Mouse (Mus musculus) hindbrain, embryonic 15.5 days (tissue): ENCODE data around the gene Cyb5r2. TPM values are rescaled to one million over a fixed set of nuclear protein-coding genes. Genes with fewer than 3 reads are reported as not detected.

Experiments
- ATAC-seq: fragments of 200-750 bp; cut with Nextera tagmentation; 2 replicates; pipeline ENCODE4 v1.8.0; 2017; ENCODE audit warnings: low read depth, moderate number of reproducible peaks, moderate TSS enrichment; ENCODE audit not compliant: low FRiP score
- H3K27ac ChIP-seq: fragments of 300-500 bp; sonication (generic); replicated peaks from 2 replicates; pipeline ENCODE4 v1.5.1; 2015; ENCODE audit warnings: mild to moderate bottlenecking, inconsistent platforms
- H3K27me3 ChIP-seq: fragments of 300-500 bp; sonication (generic); 2 replicates; pipeline ENCODE4 v1.6.1; 2015; ENCODE audit warnings: control low read depth, inconsistent platforms
- H3K36me3 ChIP-seq: fragments of 300-500 bp; sonication (generic); 2 replicates; pipeline ENCODE4 v1.6.1; 2015; ENCODE audit warnings: control low read depth, inconsistent platforms
- H3K4me1 ChIP-seq: fragments of 300-500 bp; sonication (generic); replicated peaks from 2 replicates; pipeline ENCODE4 v1.6.1; 2015; ENCODE audit warnings: control low read depth, inconsistent platforms
- H3K4me2 ChIP-seq: fragments of 300-500 bp; sonication (generic); 2 replicates; pipeline ENCODE4 v1.6.1; 2015; ENCODE audit warnings: moderate library complexity, mild to moderate bottlenecking, inconsistent platforms
- H3K4me3 ChIP-seq: fragments of 300-500 bp; sonication (generic); 2 replicates; pipeline ENCODE4 v1.5.1; 2015; ENCODE audit warnings: mild to moderate bottlenecking, inconsistent platforms
- H3K9ac ChIP-seq: fragments of 300-500 bp; sonication (generic); 2 replicates; pipeline ENCODE4 v1.6.1; 2015; ENCODE audit warnings: inconsistent platforms
- H3K9me3 ChIP-seq: fragments of 300-500 bp; sonication (generic); 2 replicates; pipeline ENCODE4 v1.6.1; 2016; ENCODE audit warnings: control low read depth, inconsistent platforms
- WGBS: fragments of 180-500 bp; shearing (Covaris S2); methylation state at CpG from one replicate; pipeline ENCODE4 v1.1.7; 2015; 5-methylcytosine and 5-hydroxymethylcytosine counted together
- polyA plus RNA-seq: library from polyadenylated mRNA; unstranded; fragments of >200 nt; fragmentation: Nextera tagmentation; extraction: Ambion mirVana; gene quantifications from 2 replicates; pipeline ENCODE4 v1.2.1, GENCODE M21; 2015

Cyb5r2 gene
- polyA plus RNA-seq, result 0.13 TPM in 2 replicates

DNA sequence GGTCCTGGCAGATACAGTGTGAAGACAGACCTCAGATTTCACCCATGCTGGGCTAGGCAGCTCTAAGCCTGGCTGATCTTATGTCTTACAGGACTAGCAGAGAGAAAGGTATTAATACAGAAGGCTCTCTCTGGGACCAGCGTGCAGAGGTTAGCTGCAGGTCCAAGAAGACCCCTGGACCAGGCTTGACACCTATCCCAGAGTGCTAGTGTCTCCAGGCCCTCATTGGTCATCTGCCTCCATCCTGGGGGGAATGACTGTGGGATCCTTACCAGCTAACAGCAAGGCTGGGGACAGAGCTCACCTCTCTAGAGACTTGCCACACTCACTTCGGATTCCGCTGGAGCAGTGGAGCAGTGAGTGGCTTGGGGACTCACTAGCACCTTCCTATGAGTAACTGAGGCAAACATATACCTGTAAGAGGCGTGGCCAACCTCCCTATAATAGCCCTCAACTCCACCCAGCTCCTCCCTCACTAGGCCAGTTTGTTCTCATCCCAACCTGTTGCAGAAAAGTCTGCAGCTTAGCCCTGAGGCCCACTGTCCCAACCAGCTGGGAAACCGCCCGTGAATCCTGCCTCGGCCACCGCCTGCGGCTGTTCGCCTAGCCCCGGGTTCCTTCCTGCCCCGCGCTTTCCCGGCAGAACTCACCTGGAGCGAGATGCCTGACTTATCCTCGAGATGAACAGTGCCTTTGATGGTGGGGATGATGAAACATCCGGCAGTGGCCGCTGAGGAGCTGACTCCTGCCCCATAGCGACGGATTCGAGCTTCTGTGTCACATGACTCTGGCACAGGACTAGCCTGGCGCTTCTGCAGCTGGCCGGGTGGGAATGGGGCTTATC lies at the start of gene Cyb5r2:
TSS of gene Cyb5r2 (minus strand) at position 725 of the 844 bp plus-strand sequence.
- H3K27ac ChIP-seq, result no peak within 1 kb of the TSS
- peak; percentile 75 for ATAC-seq
- 21% methylated on average over 23 of the region's 23 CpGs for whole genome bisulfite sequencing

DNA sequence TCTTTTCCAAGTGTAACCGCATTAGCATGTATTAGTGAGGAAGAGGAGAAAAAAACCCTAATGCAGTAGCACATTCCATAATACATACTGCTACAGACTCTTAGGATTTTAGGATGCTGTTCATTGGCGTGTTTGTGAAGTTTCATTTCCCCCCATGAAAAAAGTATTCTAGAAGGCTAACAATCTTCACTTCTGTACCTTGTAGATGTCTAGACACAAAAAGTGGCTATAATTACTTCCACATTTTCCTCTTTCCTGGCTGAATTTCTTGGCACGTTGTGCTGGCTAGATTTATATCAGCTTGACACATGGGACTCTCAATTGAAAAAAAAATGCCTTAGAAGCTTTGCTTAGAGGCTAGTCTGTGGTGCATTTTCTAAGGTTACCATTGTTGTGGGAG lies 44.3 kb upstream of the Cyb5r2 start:
- WGBS, result 82% methylated on average over 3 of the region's 3 CpGs
- no peak for ATAC-seq
- peaks cover 5% of the 10 kb centered on the region; the same call in 1 of the 2 replicates for H3K9me3 ChIP-seq

More for the DNA sequence above, at the start of gene Cyb5r2:
- H3K36me3 ChIP-seq, result no peaks in the 10 kb centered on the region
- H3K9ac ChIP-seq, result no peak within 1 kb of the TSS
- peak within 1 kb of the TSS; percentile 21 for H3K4me3 ChIP-seq
- H3K9me3 ChIP-seq, result no peaks in the 10 kb centered on the region
- peak within 1 kb of the TSS; percentile 56 for H3K4me2 ChIP-seq
- H3K27me3 ChIP-seq, result no peaks in the 10 kb centered on the region
- H3K4me1 ChIP-seq, result peaks cover 4% of the 10 kb centered on the region; the same call in 1 of the 2 replicates

GRCm38 (mm10) chr7:107801108-107801507 lies 43.3 kb upstream of the Cyb5r2 start, which contains the start of gene Ovch2:
Gene Ovch2 (minus strand): TSS chr7:107801208.
- ATAC-seq, result no peak
- WGBS, result 89% methylated on average over 2 of the region's 2 CpGs
- no peak within 1 kb of the TSS for H3K4me2 ChIP-seq
- no peak within 1 kb of the TSS for H3K4me3 ChIP-seq
- H3K9ac ChIP-seq, result no peak within 1 kb of the TSS
- H3K9me3 ChIP-seq, result no peaks in the 10 kb centered on the region
- no peaks in the 10 kb centered on the region for H3K36me3 ChIP-seq
- H3K27me3 ChIP-seq, result no peaks in the 10 kb centered on the region
- no peak within 1 kb of the TSS for H3K27ac ChIP-seq
- H3K4me1 ChIP-seq, result no peaks in the 10 kb centered on the region

More for the DNA sequence above, 44.3 kb upstream of the Cyb5r2 start:
- Histone ChIP-seq H3K9ac (no peak overlapping the region), H3K4me3 (no peak overlapping the region), H3K27me3 (no peaks in the 10 kb centered on the region), H3K27ac (no peak overlapping the region), H3K36me3 (no peaks in the 10 kb centered on the region), H3K4me2 (no peak overlapping the region), H3K4me1 (no peaks in the 10 kb centered on the region)

DNA sequence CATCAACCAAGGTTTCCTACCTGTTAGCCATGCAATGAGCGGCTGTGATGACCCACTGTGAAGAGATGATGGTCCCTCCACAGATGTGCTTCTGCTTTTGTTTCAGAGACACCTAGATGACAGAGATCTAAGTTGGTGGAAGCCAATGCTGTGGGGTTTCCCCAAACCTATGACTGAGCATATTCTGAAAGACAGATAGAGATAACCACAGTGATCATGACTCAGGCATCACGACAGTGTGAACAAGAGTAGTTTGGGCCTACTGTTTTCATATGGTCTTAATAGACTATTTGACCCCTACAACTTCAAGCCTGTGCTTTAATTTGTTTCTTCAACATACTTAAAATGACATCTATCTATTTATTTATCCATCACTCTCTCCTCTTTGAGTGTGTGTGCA lies 38.7 kb upstream of the Cyb5r2 start:
- Histone ChIP-seq H3K9me3 (no peaks in the 10 kb centered on the region), H3K27ac (no peak overlapping the region), H3K4me1 (no peaks in the 10 kb centered on the region), H3K9ac (no peak overlapping the region), H3K4me3 (no peak overlapping the region), H3K4me2 (no peak overlapping the region), H3K27me3 (no peaks in the 10 kb centered on the region), H3K36me3 (no peaks in the 10 kb centered on the region)
- WGBS, result 89% methylated on average over 2 of the region's 2 CpGs
- no peak for ATAC-seq

DNA sequence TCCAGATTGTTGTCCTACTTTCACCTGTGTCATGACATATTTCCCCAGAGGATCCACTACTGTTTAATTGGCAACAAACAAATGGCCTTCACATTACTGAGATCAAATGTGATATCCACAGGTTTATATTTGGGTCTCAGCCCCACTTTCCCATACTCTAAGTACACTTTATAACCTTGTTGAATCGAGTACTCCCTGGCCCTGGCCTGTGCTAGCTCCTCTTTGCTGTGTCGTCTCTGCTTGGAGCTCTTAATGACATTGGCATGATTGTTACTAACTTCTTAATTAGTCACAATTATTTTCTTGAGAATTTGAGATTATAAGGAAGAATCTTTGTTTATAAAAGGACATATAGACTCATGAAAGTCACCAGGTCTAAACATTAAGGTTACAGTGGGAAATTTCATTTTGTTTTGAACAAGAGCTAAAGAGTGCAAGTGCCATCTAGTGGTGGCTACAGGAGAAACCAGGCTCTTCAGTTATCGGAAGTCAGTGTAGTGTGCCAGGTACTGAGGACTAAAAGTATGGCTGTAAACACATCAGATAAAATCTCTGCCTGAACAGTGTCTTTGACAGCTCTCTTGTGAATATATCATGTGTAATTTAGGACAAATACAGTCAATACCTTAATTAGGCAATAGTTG lies 30.3 kb upstream of the Cyb5r2 start:
- peak; percentile 66; the same call in 1 of the 2 replicates for ATAC-seq
- H3K27me3 ChIP-seq, result no peaks in the 10 kb centered on the region
- no peak overlapping the region for H3K9ac ChIP-seq
- no peaks in the 10 kb centered on the region for H3K4me1 ChIP-seq
- 61% methylated on average over 3 of the region's 3 CpGs for WGBS
- H3K4me3 ChIP-seq, result no peak overlapping the region
- H3K36me3 ChIP-seq, result no peaks in the 10 kb centered on the region
- no peak overlapping the region for H3K27ac ChIP-seq
- no peak overlapping the region for H3K4me2 ChIP-seq
- H3K9me3 ChIP-seq, result no peaks in the 10 kb centered on the region

- no peaks in the 10 kb centered on the region for H3K4me1 ChIP-seq
- H3K27ac ChIP-seq, result no peak overlapping the region
- no peak overlapping the region for H3K4me3 ChIP-seq
- ATAC-seq, result no peak
- no peak overlapping the region for H3K4me2 ChIP-seq
- H3K36me3 ChIP-seq, result no peaks in the 10 kb centered on the region
- no peaks in the 10 kb centered on the region for H3K27me3 ChIP-seq
- H3K9ac ChIP-seq, result no peak overlapping the region
- no peaks in the 10 kb centered on the region for H3K9me3 ChIP-seq
- WGBS, result 45% methylated on average over 4 of the region's 4 CpGs
These were observed 21.8 kb upstream of the Cyb5r2 start for GRCm38 (mm10) chr7:107779611-107780010.

DNA sequence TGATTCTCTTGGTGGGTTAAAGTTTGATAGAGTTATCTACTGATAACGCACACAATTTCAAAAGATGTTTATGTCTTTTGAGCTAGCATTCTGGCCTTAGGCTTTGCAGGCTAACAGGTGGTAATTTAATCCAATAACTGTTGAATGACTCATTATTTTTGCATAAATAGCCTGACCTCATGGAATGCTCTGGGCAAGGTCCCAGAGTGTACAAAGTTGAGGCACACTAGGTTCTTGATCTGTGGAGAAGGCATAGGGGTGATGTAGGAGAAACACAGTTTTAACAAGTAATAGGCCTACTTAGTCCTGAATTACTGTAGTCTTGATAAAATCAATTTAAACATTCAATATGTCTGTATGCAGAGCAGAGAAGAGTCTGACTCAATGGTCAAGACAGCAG lies 20.4 kb upstream of the Cyb5r2 start:
- no peaks in the 10 kb centered on the region for H3K36me3 ChIP-seq
- 89% methylated on average over 1 of the region's 1 CpGs for WGBS
- no peak overlapping the region for H3K4me2 ChIP-seq
- H3K27ac ChIP-seq, result no peak overlapping the region
- no peak for ATAC-seq
- no peak overlapping the region for H3K4me3 ChIP-seq
- no peak overlapping the region for H3K9ac ChIP-seq
- no peaks in the 10 kb centered on the region for H3K4me1 ChIP-seq
- H3K9me3 ChIP-seq, result no peaks in the 10 kb centered on the region
- H3K27me3 ChIP-seq, result no peaks in the 10 kb centered on the region

GRCm38 (mm10) chr7:107770812-107771211 lies 13.0 kb upstream of the Cyb5r2 start:
- Histone ChIP-seq H3K4me2 (no peak overlapping the region), H3K27me3 (no peaks in the 10 kb centered on the region), H3K27ac (no peak overlapping the region), H3K4me3 (no peak overlapping the region), H3K36me3 (no peaks in the 10 kb centered on the region), H3K9me3 (no peaks in the 10 kb centered on the region), H3K4me1 (no peaks in the 10 kb centered on the region), H3K9ac (no peak overlapping the region)
- no peak for ATAC-seq
- WGBS, result 45% methylated on average over 6 of the region's 6 CpGs

DNA sequence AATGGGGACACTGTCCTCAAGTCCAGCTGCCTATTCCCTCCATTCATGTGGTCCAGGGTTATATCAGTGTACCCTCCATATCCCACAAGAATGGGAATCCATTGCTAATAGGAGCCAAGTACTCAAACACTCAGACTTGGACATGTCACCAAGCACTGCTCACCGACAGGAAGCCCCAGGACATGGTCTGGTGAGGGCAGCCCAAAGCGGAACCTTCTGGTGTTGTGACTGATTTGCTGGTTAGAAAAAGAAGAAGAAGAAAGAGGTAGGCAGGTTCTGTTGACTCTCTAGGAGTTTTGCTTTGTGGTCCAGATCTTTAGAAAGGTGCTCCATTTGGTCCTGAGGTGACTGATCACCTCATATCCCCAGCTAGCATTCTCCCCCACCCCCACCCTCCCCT lies 1.1 kb downstream of the Cyb5r2 start:
- Histone ChIP-seq H3K9me3 (no peaks in the 10 kb centered on the region), H3K36me3 (no peaks in the 10 kb centered on the region), H3K4me1 (peaks cover 4% of the 10 kb centered on the region; the same call in 1 of the 2 replicates), H3K27me3 (no peaks in the 10 kb centered on the region), H3K9ac (no peak overlapping the region), H3K27ac (no peak overlapping the region), H3K4me2 (no peak overlapping the region), H3K4me3 (no peak overlapping the region)
- 88% methylated on average over 2 of the region's 2 CpGs for WGBS
- ATAC-seq, result no peak

- 76% methylated on average over 3 of the region's 3 CpGs for WGBS
- Histone ChIP-seq H3K27ac (no peak overlapping the region), H3K9ac (no peak overlapping the region), H3K9me3 (no peaks in the 10 kb centered on the region), H3K36me3 (no peaks in the 10 kb centered on the region), H3K4me2 (no peak overlapping the region), H3K27me3 (no peaks in the 10 kb centered on the region), H3K4me3 (no peak overlapping the region), H3K4me1 (peaks cover 4% of the 10 kb centered on the region; the same call in 1 of the 2 replicates)
- no peak for ATAC-seq
These were observed 1.9 kb downstream of the Cyb5r2 start for GRCm38 (mm10) chr7:107755905-107756304.

DNA sequence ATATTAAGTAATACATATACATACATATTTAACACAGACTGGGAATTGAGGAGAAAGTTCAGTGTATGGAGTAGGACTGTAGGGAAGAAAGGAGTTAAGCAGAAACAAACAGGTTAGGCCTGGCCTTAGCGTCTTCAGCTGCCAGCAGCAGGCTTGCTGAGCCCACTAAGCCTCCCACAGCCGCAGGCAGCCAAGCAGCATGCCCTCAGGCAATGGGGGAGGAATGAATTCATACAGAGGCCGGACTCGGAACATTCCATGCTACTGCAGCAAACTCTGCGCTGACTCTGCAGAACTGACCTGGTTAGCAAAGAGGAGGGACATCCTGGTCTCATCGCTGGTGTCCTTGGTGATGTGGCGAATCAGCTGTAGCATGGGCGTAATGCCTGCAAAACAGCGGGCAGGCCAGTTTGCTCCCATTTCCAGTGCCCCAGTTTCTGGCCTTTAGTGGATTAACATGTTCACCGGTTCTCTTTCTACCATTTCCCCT lies 5.8 kb downstream of the Cyb5r2 start:
- no peak overlapping the region for H3K4me2 ChIP-seq
- ATAC-seq, result no peak
- no peaks in the 10 kb centered on the region for H3K36me3 ChIP-seq
- no peaks in the 10 kb centered on the region for H3K4me1 ChIP-seq
- H3K9me3 ChIP-seq, result no peaks in the 10 kb centered on the region
- H3K27ac ChIP-seq, result no peak overlapping the region
- H3K9ac ChIP-seq, result no peak overlapping the region
- no peak overlapping the region for H3K4me3 ChIP-seq
- WGBS, result 89% methylated on average over 10 of the region's 10 CpGs
- no peaks in the 10 kb centered on the region for H3K27me3 ChIP-seq

- H3K27ac ChIP-seq, result no peak overlapping the region
- 90% methylated on average over 4 of the region's 4 CpGs for WGBS
- H3K4me2 ChIP-seq, result no peak overlapping the region
- H3K36me3 ChIP-seq, result no peaks in the 10 kb centered on the region
- H3K27me3 ChIP-seq, result no peaks in the 10 kb centered on the region
- H3K4me3 ChIP-seq, result no peak overlapping the region
- H3K9ac ChIP-seq, result no peak overlapping the region
- no peaks in the 10 kb centered on the region for H3K4me1 ChIP-seq
- H3K9me3 ChIP-seq, result no peaks in the 10 kb centered on the region
- no peak for ATAC-seq
These were observed 8.1 kb downstream of the Cyb5r2 start for GRCm38 (mm10) chr7:107749721-107750120.
